Mouse (Mus musculus): ENCODE measurements around the gene Arih2. TPM values are rescaled to one million over a fixed set of nuclear protein-coding genes. Genes with fewer than 3 reads are reported as not detected.
A peak's percentile ranks its signal among the peaks of the same experiment; 100 is the strongest.

Arih2 gene
- total RNA-seq, 2 experiments from 2014 or later: 51.7 to 53.8 TPM

DNA sequence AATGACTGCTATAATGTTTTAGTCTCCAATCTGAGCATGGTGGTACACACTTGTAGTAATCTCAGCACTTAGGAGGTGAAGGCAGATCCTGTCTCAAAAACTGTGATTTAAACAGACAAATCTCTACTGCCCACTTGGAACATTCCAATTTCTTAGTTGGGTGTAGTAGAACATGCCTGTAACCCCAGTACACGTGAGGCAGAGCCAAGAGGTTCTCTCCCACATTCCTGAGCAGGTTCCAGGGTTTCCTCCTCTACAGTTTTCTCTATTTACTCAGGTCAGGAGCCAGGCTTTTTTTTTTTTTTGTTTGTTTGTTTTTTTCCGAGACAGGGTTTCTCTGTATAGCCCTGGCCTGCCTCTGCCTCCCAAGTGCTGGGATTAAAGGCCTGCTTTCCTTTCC, 49.2 kb downstream of the Arih2 start:
- no peak for DNase-seq (ENCODE audit: extremely low spot score in 1 of 2, low spot score in 2 of 2)

DNA sequence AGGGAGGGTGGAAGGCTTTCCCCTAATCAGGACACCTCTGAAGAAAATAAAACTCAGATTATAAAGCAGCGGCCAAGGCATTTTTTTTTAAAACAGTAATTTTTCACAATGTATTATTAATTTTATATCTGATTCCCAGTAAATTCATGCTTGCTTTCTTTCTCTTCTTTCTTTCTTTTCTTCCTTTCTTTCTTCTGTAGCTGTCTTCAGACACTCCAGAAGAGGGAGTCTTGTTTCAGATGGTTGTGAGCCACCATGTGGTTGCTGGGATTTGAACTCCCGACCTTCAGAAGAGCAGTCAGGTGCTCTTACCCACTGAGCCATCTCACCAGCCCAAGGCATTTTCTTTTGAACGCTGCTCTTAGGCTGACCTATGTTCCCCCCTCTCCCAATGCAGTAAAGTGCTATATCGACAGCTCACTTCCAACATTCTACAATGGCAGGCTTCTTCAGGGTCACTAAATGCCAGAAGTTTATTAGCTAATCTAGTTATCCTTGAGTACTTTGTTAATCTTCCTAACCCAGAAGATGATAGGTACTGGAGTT, 50.1 kb downstream of the Arih2 start:
- H3K4me3 ChIP-seq: no peak overlapping the region
- DNase-seq (ENCODE audit: extremely low spot score in 1 of 2, low spot score in 2 of 2): no peak
- H3K27ac ChIP-seq: no peak overlapping the region
- no peak; the same call in 1 of the 2 replicates for TF ChIP-seq CTCF (IDR thresholded peaks at IDR 0.05)
- intact Hi-C loops (cut with DNase I): no loop called here

More for the DNA sequence above, 49.2 kb downstream of the Arih2 start:
- Histone ChIP-seq H3K4me3 (no peak overlapping the region), H3K27ac (no peak overlapping the region)
- no peak for TF ChIP-seq CTCF (IDR thresholded peaks at IDR 0.05)
- intact Hi-C loops (cut with DNase I): no loop called here

DNA sequence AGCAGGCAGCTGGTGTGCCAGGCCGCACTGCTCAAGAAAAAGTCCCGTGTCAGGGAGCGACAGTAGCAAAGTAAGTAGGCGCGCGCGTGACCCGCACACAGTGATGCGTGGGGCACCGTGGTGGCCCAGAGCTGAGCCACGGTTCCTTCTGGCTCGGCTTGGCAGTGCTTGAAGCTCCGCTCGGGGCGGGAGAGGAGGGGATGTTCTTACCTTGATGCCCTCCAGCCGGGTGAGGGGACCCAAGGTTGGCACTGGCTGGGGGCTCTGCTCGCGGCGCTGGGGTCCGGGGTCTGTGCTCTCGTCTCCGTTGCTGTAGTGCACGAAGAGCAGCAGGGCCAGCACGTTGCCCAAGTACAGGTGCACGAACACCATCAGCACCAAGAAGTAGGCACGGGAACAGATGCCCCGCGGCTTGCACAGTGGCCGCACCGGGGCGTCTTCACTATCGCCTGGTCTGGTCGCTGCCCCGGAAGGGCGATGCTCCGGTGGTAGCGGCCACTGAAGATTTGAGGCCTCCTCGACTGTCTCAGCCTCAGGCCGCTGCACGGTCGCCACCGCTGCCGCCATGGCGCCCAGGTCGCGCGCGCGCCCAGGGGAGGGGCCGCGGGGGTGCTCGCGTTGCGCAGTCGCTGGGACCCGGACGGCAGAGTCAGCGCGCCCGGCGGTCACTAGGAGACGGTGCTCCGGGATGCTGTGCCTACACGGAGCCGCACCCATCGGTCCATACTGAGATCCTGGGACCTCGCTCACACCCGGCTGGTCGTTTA, 52.0 kb downstream of the Arih2 start, which contains the start of gene P4htm:
TSS of gene P4htm (minus strand) at position 670 of the 767 bp plus-strand sequence.
- TF ChIP-seq CTCF (IDR thresholded peaks at IDR 0.05): peak; percentile 33
- intact Hi-C loops (cut with DNase I): loop anchor here (1.0 kb wide), 1 partner anchor 19 kb away; the partner anchor contains the start of gene Wdr6
- peak; percentile 81 to 82 for DNase-seq (ENCODE audit: extremely low spot score in 1 of 2, low spot score in 2 of 2)
- Histone ChIP-seq H3K4me3 (peak within 1 kb of the TSS; percentile 87), H3K27ac (peak within 1 kb of the TSS; percentile 95)

DNA sequence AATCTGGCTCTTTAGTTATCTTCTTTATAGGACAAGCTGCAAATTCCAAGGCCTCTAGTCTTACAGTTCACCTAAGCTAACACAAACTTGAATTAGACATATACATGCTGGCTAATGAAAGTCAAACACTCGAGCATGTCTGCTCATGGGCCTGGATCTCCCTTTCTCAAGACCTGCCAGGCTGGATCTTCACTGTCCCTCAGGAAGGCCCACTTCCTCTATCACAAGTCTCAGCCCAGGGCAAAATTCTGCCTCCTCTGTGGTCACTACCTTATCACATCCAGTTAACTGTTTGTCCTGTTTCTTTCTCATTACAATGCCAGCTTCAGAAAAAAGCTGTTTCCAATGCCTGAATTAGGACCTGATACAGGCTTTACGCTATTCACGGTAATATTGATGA, 54.8 kb downstream of the Arih2 start:
- Histone ChIP-seq H3K27ac (no peak overlapping the region), H3K4me3 (no peak overlapping the region)
- no peak for DNase-seq (ENCODE audit: extremely low spot score in 1 of 2, low spot score in 2 of 2)
- intact Hi-C loops (cut with DNase I): no loop called here
- TF ChIP-seq CTCF (IDR thresholded peaks at IDR 0.05): no peak

DNA sequence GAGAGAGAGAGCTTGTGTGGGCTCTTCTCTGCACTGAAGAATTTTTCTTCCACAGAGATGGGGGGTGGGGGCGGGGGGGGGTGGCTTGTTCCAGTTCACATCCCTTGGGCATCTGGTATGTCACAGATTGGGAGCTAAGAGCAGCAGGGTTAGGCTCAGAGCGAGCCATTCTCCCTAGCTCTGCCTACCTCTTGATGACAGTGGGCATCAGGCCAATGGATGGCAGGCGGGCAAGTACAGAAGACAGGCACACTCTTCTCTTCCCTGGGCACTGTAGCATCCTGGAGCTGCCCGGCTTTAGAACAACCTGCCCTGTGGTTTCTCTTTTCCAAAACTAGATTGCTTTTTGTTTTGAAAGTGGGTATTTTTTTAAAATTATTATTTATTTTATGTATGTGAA, 57.7 kb downstream of the Arih2 start:
- no peak for DNase-seq (ENCODE audit: extremely low spot score in 1 of 2, low spot score in 2 of 2)
- Histone ChIP-seq H3K27ac (no peak overlapping the region), H3K4me3 (no peak overlapping the region)
- intact Hi-C loops (cut with DNase I): no loop called here
- no peak for TF ChIP-seq CTCF (IDR thresholded peaks at IDR 0.05)

DNA sequence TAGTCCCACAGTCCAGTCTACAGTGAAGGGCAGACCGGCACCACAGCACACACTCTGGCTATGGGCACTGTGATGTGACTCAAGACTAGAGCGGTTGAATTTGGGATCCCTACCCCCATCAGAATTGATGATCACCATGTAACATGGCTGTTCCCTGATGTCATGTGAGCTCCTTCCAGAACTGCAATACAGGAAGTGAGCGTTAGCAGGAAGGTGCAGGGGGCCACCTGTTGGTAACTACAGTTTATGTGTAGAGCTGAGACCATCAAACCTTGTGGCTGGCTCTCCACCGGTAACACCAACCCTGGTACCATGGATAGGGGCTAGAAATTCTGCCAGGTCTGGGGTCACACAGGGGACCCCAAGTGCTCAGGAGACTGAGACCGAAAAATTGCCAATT, 60.0 kb downstream of the Arih2 start:
- intact Hi-C loops (cut with DNase I): no loop called here
- no peak for TF ChIP-seq CTCF (IDR thresholded peaks at IDR 0.05)
- Histone ChIP-seq H3K27ac (peak overlapping the region; percentile 92; the same call in 1 of the 2 replicates), H3K4me3 (no peak overlapping the region)
- DNase-seq (ENCODE audit: extremely low spot score in 1 of 2, low spot score in 2 of 2): no peak

DNA sequence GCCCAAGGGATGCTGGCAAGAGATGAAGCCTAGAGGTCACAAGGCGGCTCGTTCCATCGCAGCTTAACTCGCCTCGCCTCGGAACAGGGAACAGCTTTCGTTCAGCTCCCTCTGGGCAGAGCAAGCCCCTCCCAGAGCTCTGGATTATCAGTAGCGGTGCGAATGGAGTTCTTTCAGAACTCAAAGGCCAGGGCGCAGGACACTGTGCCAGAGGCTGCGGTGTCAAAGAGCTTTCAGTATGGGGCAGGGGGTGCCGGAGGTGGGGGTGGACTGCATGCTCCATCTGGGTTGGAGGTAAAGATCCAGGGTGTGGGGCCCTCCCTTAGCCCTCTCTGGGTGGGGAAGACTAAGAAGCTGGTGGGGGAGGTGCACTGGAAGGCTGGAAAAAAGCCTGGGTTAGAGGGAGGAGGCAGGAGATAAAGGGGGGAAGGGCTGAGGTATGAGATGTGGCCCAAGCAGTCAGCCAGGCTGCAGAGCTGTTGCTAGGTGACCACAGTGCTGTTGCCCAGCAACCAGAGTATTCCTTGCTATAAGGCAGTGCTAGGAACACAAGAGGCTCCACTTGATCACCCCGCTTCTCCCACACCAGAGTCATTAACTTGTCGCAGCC, 61.5 kb downstream of the Arih2 start:
- Histone ChIP-seq H3K27ac (peak overlapping the region; percentile 92), H3K4me3 (0 out of 2 replicates have a peak overlapping the region, but pooled peaks have one; percentile 13)
- peak; percentile 79 to 83 for DNase-seq (ENCODE audit: extremely low spot score in 1 of 2, low spot score in 2 of 2)
- no peak for TF ChIP-seq CTCF (IDR thresholded peaks at IDR 0.05)
- intact Hi-C loops (cut with DNase I): no loop called here

DNA sequence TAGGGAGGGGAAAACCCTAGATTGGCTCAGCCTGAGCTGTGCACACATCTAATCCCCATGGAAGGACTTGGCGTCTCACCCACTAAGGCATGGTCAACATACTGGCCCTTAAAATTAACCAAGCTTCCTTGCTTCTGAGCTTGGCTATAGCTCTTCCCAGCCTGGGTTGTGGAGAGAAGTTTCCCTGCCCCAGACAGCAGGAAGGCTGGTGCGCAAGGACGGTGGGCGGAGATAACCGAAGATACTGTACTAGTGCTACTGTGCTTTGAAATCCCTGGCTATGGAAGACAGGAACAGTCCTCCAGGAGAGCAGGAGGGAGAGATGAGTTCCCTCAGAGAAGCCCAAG, 69.9 kb downstream of the Arih2 start:
- no peak overlapping the region for H3K4me3 ChIP-seq
- intact Hi-C loops (cut with DNase I): no loop called here
- no peak for TF ChIP-seq CTCF (IDR thresholded peaks at IDR 0.05)
- DNase-seq (ENCODE audit: extremely low spot score in 1 of 2, low spot score in 2 of 2): no peak
- peak overlapping the region; percentile 92 for H3K27ac ChIP-seq

DNA sequence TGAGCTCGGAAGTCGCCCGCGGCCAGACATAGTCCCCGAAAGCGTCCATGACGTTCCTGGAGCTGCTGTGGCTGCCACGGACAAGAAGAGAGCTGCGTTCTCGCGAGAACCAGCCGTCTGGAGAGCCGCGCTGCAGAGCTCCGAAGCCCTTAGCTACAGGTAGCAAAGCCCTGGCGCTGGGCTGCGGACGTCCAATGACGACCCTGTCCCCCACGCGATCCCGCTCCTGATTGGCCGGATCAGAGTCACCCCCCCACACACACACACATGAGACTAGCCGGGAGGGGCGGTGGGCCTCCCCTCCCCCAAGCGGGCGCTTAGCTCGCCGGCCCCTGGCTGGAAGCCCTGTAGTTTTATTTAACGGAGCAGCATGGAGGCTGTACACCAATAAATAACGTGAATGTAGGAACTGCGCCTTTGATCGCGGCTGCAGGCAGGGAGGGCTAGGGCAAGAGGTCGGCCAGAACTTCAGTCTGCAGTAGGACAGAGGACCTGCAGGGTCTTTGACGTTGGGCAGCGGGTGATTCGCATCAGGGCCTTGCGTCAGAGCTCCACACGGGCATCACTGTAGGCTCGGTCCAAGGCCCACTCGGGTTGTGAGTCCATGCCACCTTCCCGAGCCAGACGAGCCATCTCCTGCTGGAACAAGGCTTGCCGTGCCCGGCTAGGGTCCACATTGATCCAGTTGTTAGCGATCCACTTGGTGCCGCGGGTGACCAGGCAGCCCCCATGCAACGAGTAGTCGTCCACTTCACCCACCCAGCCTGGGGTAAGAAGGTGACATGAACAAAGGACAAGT, 70.4 kb downstream of the Arih2 start, which contains the start of gene Wdr6:
TSS of gene Wdr6 (minus strand) at position 195 of the 799 bp plus-strand sequence.
- DNase-seq (ENCODE audit: extremely low spot score in 1 of 2, low spot score in 2 of 2): peak; percentile 82 to 89
- no peak; the same call in 1 of the 2 replicates for TF ChIP-seq CTCF (IDR thresholded peaks at IDR 0.05)
- H3K4me3 ChIP-seq: peak within 1 kb of the TSS; percentile 63
- H3K27ac ChIP-seq: peak within 1 kb of the TSS; percentile 92
- intact Hi-C loops (cut with DNase I): loop anchor here (1.0 kb wide), 1 partner anchor 19 kb away; the partner anchor contains the start of gene P4htm

DNA sequence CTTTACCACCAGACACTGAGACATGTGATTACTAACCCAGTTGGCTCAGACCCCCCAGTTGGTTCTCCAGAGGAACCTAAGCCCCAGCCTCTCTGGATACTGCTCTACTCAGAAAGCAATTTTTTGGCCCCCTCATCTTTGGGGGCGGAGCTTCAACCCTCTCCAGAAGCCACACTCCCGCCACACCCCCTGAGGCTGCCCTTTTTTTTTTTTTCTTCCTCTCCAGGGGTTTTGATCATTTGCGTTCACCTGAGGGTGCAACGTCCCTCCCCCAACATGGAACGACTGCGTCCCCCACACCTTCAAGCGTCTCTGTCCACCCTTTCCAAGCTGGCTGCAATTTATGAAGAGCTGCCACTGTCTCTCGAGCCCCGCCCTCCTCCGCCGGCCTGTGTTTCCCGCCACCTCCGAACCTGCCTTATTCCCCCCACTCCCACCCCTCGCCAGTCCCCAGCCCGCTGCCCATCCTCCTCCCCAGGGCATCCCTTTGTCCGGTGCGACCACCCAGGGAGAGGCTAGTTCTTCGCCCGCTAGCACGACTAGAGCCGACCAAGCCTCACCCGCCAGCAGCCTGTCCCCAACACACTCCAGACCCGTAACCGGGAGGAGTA, 71.1 kb downstream of the Arih2 start:
- DNase-seq (ENCODE audit: extremely low spot score in 1 of 2, low spot score in 2 of 2): no peak
- peak overlapping the region; percentile 92 for H3K27ac ChIP-seq
- intact Hi-C loops (cut with DNase I): loop anchor here (1.0 kb wide), 1 partner anchor 19 kb away; the partner anchor contains the start of gene P4htm
- peak overlapping the region; percentile 63 for H3K4me3 ChIP-seq
- no peak for TF ChIP-seq CTCF (IDR thresholded peaks at IDR 0.05)

DNA sequence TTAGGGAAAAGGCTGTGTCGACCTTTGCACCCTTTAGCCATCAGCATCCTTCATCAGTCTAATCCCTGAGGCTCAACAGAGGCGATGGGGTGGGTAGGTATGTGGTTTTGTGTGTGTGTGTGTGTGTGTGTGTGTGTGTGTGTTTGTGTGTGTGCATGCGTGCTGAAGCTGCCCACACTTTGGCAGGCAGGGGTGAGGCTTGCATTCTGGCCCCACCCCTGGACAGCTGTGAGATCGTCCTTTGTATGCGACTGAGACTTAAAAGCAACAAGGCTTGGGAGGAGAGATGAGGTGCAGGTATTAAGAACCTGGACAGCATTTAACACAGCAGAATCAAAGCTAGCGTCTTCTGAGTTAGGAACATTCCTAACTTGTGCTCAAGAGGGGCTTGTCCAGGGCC, 72.2 kb downstream of the Arih2 start:
- DNase-seq (ENCODE audit: extremely low spot score in 1 of 2, low spot score in 2 of 2): no peak
- Histone ChIP-seq H3K4me3 (peak overlapping the region; percentile 63; the same call in 1 of the 2 replicates), H3K27ac (no peak overlapping the region)
- intact Hi-C loops (cut with DNase I): no loop called here
- TF ChIP-seq CTCF (IDR thresholded peaks at IDR 0.05): no peak
